Mouse (Mus musculus): ENCODE data around the gene Prdm5.

The Prdm5 gene

DNA sequence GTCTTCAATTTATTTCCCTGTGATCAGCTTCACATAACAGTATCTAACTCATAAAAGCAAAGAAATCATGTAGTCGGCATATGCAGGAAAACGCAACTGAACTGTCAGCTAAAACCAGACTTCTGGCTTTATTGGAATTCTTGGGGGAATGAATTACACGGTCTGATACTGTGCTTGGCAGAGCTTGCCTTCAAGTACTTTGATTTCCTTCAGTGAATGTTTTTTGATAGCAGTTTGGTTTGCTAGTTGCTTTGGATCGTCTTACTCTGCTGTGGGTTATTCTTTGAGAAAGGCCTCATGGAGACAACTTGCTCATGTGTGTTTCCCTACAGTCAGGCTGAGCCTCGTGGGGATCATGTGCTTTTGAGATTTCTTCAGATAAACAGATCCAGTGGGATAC is 52.7 kb downstream of the Prdm5 start:
- no peak for DNase-seq (ENCODE audit: low spot score in 2 of 2)

DNA sequence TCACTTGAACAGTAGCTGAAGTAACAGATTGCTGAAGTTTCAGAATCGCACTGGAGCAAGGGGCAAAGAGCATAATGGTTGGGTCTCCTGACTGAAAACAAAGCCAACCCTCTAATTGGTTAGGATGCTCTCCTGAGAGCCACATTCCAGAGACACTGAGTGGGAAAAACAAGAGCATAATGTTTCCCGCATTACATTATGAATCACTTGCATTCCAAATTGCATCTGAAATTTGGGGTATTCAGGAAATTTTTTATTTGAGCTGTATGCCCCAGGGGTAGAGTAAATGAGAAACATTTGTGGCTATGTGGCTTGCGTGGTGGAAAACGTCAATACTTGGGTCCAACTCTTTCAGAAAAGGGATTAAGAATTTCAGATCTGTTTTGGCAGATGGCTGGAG is 55.2 kb downstream of the Prdm5 start:
- DNase-seq (ENCODE audit: low spot score in 2 of 2), result no peak

DNA sequence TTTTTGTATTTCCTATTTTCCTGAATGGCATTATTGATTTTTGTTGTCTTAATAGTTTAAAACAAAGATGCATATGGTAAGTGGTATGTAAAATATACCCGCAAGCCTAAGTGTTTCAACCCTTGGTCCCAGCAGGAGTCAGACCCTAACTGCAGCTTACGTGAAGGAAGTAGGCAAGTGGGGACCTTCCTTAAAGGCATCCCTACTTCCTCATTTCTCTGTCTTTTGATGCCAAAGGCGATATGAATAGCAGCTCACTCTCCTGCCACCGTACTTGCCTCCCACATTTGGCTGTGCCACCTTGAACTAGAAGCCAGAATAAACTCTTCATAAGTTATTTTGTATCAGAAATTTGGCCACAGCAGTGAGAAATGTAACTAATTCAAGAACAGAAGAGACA is 63.8 kb downstream of the Prdm5 start:
- no peak for DNase-seq (ENCODE audit: low spot score in 2 of 2)

DNA sequence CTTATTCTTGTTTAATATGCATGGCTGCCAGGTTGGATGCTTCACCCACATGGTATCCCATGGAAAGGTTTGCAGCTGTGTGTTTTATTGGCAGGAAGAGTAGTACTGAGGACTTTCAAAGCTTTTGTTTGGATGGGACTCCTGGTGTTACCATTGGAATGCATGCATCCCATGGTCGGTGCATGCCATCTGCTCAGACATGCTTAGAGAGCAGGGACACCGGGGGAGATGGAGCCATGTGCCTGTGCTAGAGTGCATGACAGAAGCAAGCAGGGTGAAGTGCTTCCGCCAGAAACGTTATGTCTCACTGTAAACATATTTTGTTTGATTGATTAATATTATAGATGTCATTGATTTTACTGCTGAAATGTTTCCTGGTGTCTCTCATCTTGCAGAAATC is 70.3 kb downstream of the Prdm5 start:
- DNase-seq (ENCODE audit: low spot score in 2 of 2), result no peak

DNA sequence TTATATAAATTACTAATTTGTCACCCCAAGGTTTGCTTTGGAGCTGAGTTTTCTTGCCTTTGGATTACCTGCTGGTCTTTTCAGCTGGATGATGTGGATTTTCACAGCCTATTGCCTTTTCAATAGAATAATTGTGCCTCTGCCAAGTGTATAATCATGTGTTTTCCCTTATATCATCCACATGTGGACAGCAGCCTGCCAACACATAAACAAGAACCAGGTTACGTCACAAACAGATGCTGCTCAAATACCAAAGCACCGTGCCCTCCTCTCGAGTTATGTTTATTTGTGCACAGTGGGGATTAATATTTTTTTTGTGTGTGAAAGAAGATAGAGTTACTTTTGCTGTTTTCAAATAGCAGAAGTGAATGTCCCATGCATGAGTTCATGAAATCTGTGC is 70.9 kb downstream of the Prdm5 start:
- no peak for DNase-seq (ENCODE audit: low spot score in 2 of 2)

DNA sequence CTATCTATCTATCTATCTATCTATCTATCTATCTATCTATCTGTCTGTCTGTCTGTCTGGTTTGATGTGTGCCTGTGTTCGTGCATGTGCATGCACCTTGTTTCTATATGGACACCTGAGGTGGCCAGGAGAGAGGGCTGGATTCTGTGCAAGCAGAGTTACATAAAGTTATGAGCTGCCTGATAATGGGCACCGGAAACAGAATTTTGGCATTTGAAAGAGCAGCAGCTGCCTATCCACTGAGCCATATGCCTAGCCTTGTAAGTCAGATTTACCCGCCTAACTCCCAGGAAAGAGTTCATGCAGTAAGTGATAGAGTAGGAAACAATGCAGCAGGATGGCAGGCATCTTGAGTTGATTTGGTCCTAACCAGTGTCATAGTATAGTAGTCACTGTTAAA is 71.4 kb downstream of the Prdm5 start:
- DNase-seq (ENCODE audit: low spot score in 2 of 2), result no peak

DNA sequence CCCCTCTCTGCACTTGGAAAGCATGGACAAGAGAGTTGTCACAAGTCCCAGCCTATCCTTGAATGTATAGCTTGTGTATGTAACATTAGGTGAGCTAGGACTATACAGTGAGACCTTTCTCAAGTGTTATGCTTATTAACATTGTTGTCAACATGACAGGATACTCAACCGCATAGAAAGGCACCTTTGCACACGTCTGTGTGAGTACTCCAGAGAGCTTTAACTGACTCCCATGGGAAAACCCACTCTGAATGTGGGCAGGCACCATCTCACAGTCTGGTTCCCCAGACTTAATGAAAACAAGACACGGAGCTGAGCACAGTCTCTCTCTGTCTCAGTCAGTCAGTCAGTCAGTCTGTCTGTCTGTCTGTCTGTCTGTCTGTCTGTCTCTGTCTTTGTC is 75.2 kb downstream of the Prdm5 start:
- DNase-seq (ENCODE audit: low spot score in 2 of 2), result no peak

DNA sequence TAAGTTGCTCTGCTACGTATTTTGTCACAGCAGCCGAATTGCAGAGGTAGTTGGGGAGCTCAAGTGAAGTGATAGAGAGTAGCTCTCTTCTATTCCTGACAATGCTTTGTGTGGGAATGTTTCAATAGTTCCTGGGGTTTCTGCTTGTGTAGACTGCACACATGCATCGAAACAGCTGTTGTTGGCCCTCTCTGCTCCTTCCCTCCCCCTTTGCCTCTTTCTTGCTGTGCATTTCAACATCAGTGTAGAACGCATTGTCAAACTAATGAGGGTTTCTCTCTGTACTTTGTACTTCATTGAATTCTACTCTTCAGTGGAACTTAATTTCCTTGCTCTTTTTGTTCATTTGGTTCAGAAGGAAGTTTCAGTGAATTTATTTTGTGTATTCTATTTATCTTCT is 75.8 kb downstream of the Prdm5 start:
- DNase-seq (ENCODE audit: low spot score in 2 of 2), result no peak

DNA sequence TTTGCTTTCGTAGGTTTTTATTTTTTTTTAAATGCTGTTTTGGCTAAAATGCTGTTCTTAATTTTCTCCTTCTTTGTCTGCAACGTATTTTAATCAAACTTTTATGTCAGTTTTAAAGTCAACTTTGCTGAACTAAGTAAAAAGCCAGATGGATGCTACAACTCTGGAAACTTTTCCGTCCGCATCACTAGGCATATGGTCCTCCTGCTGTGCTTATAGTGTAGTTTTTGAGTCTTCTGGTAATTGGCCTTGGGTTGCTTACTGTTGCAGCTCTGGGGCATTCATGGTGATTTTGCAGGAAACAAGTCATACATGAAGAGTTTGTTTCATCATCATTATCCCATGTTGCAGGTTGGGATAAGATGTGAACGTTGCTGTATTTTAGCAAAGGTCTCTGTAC is 81.8 kb downstream of the Prdm5 start:
- DNase-seq (ENCODE audit: low spot score in 2 of 2), result no peak

DNA sequence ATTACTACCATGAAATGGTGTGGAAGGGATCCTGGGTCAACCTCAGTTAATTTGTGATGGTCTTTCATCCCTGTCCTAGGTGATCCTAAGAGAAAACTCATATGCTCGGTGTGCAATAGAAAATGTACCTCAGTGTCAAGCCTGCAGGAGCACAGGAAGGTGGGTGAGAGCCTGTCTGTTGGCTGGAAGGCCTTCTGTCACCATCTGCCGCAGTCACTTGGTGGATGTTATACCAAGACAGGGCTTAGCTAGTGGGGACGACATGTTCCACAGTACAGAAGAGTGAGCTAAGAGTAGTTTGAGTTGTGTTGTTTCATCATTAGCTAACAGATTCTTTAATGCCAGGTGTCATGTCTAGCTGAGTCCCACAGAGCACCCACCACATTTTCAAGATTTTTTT is 84.0 kb downstream of the Prdm5 start:
- DNase-seq (ENCODE audit: low spot score in 2 of 2), result no peak

DNA sequence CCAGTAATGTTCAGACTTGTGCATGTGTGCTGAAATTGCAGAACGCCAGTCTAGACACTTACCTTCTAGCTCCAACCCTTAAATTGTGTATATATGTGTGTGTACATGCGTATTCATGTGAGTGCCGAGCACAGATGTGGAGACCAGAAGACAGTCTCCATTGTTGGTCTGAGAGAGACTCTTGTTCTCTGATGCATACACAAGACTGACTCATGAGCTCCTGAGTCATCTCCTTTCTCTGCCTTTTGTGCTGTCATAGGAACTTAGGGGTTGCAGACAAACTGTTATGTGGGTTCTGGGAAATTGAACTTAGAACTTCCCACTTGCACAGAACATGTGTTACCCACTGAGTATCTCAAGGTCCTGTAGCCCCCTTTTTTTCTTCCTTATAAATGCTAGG is 85.4 kb downstream of the Prdm5 start:
- DNase-seq (ENCODE audit: low spot score in 2 of 2), result no peak

DNA sequence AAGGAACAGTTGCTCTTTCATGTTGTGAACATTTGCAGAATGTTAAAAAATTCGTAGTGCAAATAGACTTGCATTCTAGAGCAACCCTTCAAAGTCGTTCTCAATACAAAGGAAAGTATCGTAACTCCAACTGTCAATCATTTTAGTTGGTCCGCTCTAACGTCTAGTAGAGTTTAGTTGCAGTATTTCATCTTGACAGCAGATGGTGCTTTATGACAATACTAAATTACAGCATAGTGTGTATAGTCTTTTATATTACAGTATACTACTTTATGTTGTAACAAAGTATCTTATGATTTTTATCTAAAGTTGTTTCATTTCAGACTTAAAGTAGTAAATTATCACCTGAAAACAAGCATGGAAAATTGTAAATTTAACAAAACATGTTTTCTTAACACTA is 86.1 kb downstream of the Prdm5 start:
- DNase-seq (ENCODE audit: low spot score in 2 of 2), result no peak

DNA sequence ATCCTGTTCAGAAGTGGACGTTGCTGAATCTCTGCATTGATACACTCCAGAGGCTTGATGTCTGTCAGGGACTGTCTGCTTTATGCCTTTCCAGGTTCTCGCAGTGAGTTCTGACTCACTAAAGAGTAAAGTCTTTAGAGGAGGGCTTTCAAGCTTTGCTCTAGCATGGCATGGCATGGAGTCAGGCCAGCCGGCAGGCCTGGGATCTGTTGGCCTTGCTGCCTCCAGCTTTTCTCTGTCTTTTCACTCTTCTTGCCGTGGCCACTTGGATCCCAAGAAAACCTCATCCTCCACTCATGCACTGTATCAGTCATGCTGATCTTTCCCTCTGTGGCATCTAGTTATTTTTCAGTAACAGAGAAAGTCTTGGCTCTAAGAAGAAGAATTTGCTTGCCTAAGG is 87.1 kb downstream of the Prdm5 start:
- DNase-seq (ENCODE audit: low spot score in 2 of 2), result no peak

DNA sequence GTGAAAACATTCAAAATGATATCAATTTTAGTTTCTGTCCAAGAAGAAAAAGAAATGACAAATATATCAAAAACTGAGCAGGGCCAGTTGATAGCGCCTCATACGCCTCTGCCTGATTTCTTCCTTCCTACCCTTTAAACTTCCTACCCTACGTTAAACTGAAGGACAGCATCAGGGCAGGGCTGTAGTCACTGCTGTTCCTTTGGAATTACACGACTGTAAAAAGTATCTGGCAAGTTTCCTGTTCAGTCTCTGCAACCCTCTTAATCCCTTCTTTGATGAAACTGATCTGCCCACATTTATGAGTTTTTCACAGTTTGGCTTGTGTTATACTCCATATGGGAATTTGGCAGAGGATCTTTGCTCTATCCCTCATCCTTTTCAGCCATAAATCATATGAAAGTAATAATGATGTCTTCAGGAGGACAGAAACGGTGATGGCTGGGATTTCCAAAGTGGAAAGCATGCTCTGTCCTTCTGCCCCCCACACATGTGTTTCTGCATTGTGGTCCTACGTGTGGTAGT is 93.0 kb downstream of the Prdm5 start:
- DNase-seq (ENCODE audit: low spot score in 2 of 2), result no peak

DNA sequence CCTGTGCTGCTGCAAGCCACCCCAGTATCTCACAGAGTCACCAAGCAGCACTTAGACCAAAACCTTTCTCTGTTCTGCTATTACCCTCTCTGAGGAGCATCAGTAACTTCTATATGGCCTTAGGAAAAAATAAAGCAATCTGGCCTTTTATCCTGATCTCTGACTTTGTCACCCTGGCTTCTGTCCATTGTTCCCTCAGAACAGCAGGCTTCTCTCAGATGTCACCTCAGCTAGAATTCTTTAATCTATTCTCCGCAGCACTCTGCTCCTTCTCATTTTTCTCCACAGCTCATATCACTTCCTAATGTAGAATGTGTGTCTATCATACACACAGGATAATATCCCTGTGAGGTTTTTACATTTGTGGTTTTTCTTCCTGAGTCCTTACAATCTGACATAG is 99.5 kb downstream of the Prdm5 start:
- DNase-seq (ENCODE audit: low spot score in 2 of 2), result no peak

DNA sequence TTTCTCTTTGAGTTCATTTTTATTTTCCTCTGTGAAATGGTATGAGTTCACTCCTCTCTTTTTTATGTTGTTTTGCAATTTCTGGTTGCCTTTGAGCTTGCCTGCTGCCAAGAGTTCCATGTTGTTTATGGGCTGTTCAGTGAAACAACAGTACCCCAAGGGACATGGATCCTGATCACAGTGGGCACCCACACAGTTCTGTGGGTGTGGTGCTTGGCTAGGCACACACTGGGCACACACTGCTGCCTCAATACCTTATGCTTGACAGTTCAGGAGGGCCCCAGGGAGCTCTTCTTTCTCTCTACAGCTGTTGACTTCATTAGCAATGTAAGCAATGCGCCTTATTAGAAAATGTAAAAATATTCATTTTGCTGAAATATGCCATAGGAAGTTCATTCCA is 110.0 kb downstream of the Prdm5 start:
- DNase-seq (ENCODE audit: low spot score in 2 of 2), result no peak

DNA sequence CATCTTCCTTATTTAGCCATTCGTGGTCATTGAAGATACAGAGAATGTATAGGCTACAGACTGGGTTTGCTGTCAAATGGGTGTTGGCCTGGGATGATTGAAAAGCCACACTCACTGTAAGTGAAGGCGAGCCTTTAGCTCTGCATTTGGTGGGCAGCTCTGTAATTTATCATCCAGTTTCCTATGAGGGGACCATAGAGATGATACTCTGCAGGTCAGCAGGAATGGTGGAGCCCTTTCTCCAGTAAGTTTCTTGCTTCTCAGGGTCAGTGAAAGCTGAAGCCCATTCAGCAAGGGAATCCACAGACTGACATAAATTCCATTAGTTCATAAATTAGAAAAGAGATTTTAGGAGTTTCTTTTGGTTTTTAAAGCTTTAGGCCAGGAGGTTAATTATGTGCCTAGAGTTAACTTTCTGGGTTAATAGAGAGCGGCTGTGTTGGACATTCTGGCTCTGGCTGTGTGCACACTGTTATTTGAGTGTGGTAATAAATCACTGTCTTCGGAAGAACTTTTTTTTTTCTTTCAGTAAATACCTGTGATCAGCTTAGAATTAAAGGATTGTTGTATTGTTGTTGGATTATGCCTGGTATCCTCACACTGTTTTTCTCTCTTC is 113.4 kb downstream of the Prdm5 start:
- DNase-seq (ENCODE audit: low spot score in 2 of 2), result no peak

DNA sequence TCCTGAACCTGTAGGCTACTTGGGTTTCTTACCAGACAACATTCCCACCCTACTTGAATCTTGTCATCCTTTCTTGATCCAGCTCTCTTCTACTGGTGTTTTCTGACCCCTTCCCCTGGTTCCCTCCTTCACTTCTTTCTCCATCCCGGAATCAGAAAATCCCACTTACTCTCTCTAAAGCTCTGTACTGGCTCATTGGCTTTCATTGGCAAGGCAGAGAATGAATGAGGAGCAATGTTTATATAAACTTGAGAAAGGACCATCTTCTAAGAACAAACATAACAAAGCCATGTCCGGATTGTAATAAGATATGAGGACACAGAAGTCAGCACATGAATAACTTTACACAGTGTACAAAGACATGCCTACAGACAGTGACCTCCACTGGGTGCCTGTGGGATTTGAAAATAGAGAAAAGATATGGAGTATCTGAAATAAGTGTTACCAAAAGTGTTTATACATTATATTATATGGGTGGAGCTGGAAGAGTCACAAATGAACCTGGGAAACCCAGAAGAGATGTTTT is 127.9 kb downstream of the Prdm5 start:
- DNase-seq (ENCODE audit: low spot score in 2 of 2), result no peak

DNA sequence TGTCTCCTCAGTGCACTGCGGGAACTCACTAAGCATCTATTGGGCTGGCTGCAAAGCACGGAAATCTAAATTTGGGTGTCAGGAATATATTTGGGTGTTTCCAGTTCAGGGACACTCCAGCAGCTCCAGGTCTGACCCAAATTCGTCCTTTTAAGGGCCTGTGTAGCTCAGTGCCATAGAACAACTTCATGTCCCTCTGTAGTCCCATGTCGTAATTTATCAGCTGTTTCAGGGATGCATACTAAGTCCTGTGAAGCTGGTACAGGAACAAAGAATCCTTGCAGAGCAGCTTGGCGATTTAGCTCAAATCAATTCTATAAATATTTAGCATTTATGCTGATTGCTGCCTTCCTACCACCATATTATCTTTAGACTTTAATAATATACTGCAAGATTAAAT is 136.6 kb downstream of the Prdm5 start:
- no peak for DNase-seq (ENCODE audit: low spot score in 2 of 2)

DNA sequence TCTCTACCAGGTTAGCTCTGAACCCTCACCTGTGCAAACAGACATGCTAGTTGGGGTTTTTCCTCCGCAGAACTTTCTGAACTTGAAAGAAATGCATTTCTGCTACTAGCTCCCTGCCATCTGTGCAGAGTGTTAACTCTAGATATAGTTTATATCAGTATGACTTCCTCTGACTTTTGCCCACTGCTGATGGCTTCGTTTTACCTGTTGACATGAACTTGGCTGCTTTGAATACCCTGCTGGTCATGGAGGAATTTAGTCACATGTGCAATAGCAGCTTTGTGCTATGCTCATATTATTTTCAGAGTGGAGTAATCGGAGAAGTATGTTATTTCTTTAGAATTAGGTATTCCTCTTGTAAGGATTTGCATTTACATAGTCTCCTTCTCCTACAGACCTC is 142.9 kb downstream of the Prdm5 start:
- DNase-seq (ENCODE audit: low spot score in 2 of 2), result no peak

DNA sequence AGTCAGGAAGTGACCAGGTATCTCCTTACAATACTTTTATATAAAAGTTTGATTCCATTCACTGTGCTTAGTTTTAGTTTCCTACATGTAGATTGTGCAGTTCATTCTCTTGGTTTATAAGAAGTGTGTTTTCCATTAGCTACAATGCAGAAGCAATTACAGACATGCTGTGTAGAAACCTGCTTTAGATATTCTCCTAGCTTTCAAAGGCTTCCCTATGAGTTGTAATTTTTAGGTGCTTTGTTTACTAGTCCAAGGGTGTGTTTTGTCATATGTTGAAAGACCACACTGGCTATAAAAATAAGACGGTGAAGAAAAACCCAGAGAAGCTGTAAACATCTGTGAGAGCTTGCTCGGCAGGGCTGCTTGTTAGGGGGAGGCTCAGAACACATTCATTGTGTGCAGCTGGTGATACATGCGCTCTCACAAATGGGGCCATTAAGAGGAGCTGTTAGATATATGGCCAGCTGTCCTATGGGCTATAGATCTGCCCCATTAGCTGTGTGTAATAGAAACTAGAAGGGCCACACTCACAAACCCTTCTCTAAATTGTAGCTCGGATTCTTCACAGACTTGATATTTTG is 144.8 kb downstream of the Prdm5 start:
- DNase-seq (ENCODE audit: low spot score in 2 of 2), result no peak

DNA sequence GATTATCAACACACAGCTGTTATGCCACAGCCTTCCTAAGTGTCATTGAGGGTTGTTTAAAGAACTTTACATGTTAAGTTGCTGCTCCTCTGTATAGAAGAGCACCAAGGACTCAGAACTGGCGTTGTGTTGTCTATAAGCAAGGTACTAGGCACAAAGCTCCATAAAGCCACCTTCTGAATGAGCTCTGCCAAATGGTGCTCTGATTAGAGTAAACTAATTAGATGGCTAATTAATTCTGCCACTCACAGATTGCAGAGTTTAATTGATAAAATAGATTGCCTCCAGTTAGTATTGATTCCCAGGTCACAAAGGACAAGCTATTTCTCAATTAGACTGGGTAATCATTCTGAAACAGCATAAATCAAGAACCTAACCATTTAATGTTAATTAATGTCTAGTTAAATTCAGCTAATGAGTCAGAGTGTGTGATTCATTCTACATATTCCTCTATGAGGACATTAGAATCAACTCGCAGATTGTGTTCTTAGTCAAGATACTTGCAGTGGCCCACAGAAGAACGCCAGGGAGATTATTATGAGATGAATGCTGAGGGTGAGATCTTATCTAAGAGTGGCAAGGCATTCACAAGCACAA is 147.0 kb downstream of the Prdm5 start:
- DNase-seq (ENCODE audit: low spot score in 2 of 2), result no peak

DNA sequence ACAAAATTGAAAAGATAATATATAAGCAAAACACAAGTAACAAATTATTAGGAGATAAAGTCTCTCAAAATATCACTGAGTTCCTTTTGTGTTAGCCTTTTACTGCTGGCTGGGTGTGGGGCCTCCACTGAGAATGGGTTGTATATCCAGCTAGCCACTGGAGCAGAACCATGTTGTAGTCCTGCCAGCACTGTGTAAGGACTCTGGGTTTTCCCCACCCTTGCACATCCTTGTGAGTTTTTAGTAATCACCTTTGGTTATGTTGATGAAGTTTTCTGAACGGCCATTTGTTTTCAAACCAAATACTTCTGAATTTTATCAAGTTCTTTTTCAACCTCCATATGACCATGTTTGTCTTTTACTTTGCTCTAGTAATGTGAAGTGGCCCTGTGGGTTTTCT is 151.7 kb downstream of the Prdm5 start:
- DNase-seq (ENCODE audit: low spot score in 2 of 2), result no peak

Measured in frontal cortex, postnatal 25 days (tissue).